Mouse (Mus musculus): ENCODE results near the gene Rhox8.

GRCm38 (mm10) chrX:37871641-37872040, 7.1 kb downstream of the Rhox8 start:
- TF ChIP-seq CTCF (IDR thresholded peaks at IDR 0.05; ENCODE audit: insufficient read depth, low read depth, low read length) (no peak), POLR2A (IDR thresholded peaks at IDR 0.05; ENCODE audit: insufficient read depth, low read depth, low read length) (no peak)

Measured in olfactory bulb, adult 2 months (tissue).